Mouse (Mus musculus) MEL (cell line): ENCODE measurements around the gene Wdr24. TPM values are rescaled to one million over a fixed set of nuclear protein-coding genes. Genes with fewer than 3 reads are reported as not detected.

Source experiments
- DNase-seq: peaks from one replicate; pipeline ENCODE4 v3.0.0; 2011; ENCODE audit warnings: low read depth, low spot score
- H3K27ac ChIP-seq: 2 replicates; pipeline ENCODE4 v1.5.1; 2012; ENCODE audit warnings: low read depth, mild to moderate bottlenecking, control low read depth, low read length, moderate library complexity; ENCODE audit not compliant: control insufficient read depth
- H3K27me3 ChIP-seq, 2 experiments: fragments of 150-350 bp in 1 of 2; sonication (generic) in 1 of 2; 2 replicates each; pipeline ENCODE4 v1.6.1; 2012; ENCODE audit warnings: low read length in 2 of 2, mild to moderate bottlenecking in 2 of 2, improper control_type of control experiment in 1 of 2, moderate library complexity in 1 of 2; ENCODE audit not compliant: insufficient read depth in 2 of 2, control insufficient read depth in 1 of 2
- H3K36me3 ChIP-seq, 2 experiments: 2 replicates each; pipeline ENCODE4 v1.6.1; 2012 to 2014; ENCODE audit warnings: low read length in 2 of 2, improper control_type of control experiment in 1 of 2, inconsistent platforms in 1 of 2, mild to moderate bottlenecking in 1 of 2; ENCODE audit not compliant: insufficient read depth in 2 of 2, control insufficient read depth in 1 of 2
- H3K4me1 ChIP-seq, 2 experiments: fragments of 150-350 bp in 1 of 2; sonication (generic) in 1 of 2; 2 replicates each; pipeline ENCODE4 v1.6.1; 2012; ENCODE audit warnings: low read length in 2 of 2, improper control_type of control experiment in 1 of 2, mild to moderate bottlenecking in 1 of 2; ENCODE audit not compliant: insufficient read depth in 2 of 2, control insufficient read depth in 1 of 2
- H3K4me3 ChIP-seq, 2 experiments: fragments of 150-350 bp in 1 of 2; sonication (generic) in 1 of 2; 2 replicates each; pipeline ENCODE4 v1.5.1; 2012; ENCODE audit warnings: low read depth in 2 of 2, low read length in 2 of 2, mild to moderate bottlenecking in 2 of 2, moderate library complexity in 2 of 2, control low read depth in 1 of 2, improper control_type of control experiment in 1 of 2; ENCODE audit not compliant: control insufficient read depth in 1 of 2, insufficient read depth in 1 of 2
- H3K79me2 ChIP-seq: 2 replicates; pipeline ENCODE4 v1.6.1; 2012; ENCODE audit warnings: mild to moderate bottlenecking, low read length, moderate library complexity; ENCODE audit not compliant: control insufficient read depth, poor library complexity, insufficient read depth
- H3K9ac ChIP-seq: 2 replicates; pipeline ENCODE4 v1.6.1; 2012; ENCODE audit warnings: low read depth, mild to moderate bottlenecking, control low read depth, low read length, moderate library complexity; ENCODE audit not compliant: control insufficient read depth, poor library complexity, severe bottlenecking
- H3K9me3 ChIP-seq: fragments of 150-350 bp; sonication (generic); replicated peaks from 2 replicates; pipeline ENCODE4 v1.6.1; 2012; ENCODE audit warnings: mild to moderate bottlenecking, low read length, improper control_type of control experiment, moderate library complexity; ENCODE audit not compliant: insufficient read depth
- CTCF ChIP-seq, 3 experiments: IDR thresholded peaks in 2 of 3; conservative IDR thresholded peaks in 1 of 3; 2 replicates each; pipeline ENCODE4 v1.5.1; 2011 to 2012; ENCODE audit warnings: low read length in 3 of 3, low read depth in 2 of 3, mild to moderate bottlenecking in 2 of 3, improper control_type of control experiment in 1 of 3, inconsistent platforms in 1 of 3, mixed read lengths in 1 of 3, moderate library complexity in 1 of 3; ENCODE audit not compliant: control insufficient read depth in 1 of 3, insufficient read depth in 1 of 3, poor library complexity in 1 of 3, severe bottlenecking in 1 of 3
- E2F4 ChIP-seq: IDR thresholded peaks from 2 replicates; pipeline ENCODE4 v1.6.1; 2011; ENCODE audit warnings: low read depth, low read length, improper control_type of control experiment, borderline replicate concordance
- EP300 ChIP-seq, 2 experiments: IDR thresholded peaks; 2 replicates each; pipeline ENCODE4 v1.6.1; 2011; ENCODE audit warnings: improper control_type of control experiment in 2 of 2, low read length in 2 of 2, low read depth in 1 of 2, mild to moderate bottlenecking in 1 of 2
- ETS1 ChIP-seq: IDR thresholded peaks from 2 replicates; pipeline ENCODE4 v1.6.1; 2012; ENCODE audit warnings: low read depth, mild to moderate bottlenecking, inconsistent platforms, low read length, improper control_type of control experiment, moderate library complexity
- GATA1 ChIP-seq: IDR thresholded peaks from 2 replicates; pipeline ENCODE4 v1.6.1; 2011; ENCODE audit warnings: low read depth, low read length, improper control_type of control experiment
- HCFC1 ChIP-seq: IDR thresholded peaks from 2 replicates; pipeline ENCODE4 v1.6.1; 2012; ENCODE audit warnings: low read depth, mild to moderate bottlenecking, inconsistent platforms, low read length, improper control_type of control experiment, moderate library complexity
- MAX ChIP-seq: IDR thresholded peaks from 2 replicates; pipeline ENCODE4 v1.6.1; 2011; ENCODE audit warnings: low read length, improper control_type of control experiment
- MAZ ChIP-seq: IDR thresholded peaks from 2 replicates; pipeline ENCODE4 v1.6.1; 2012; ENCODE audit warnings: low read depth, mild to moderate bottlenecking, inconsistent platforms, low read length, improper control_type of control experiment
- MXI1 ChIP-seq: IDR thresholded peaks from 2 replicates; pipeline ENCODE4 v1.6.1; 2011; ENCODE audit warnings: mild to moderate bottlenecking, low read depth, low read length, improper control_type of control experiment
- MYB ChIP-seq: IDR thresholded peaks from 2 replicates; pipeline ENCODE4 v1.6.1; 2011; ENCODE audit warnings: mild to moderate bottlenecking, low read depth, low read length, improper control_type of control experiment
- MYC ChIP-seq: IDR thresholded peaks from 2 replicates; pipeline ENCODE4 v1.6.1; 2011; ENCODE audit warnings: low read depth, mild to moderate bottlenecking, low read length, improper control_type of control experiment, moderate library complexity
- NELFE ChIP-seq: IDR thresholded peaks from 2 replicates; pipeline ENCODE4 v1.6.1; 2011; ENCODE audit warnings: low read depth, low read length, improper control_type of control experiment
- POLR2AphosphoS5 ChIP-seq: IDR thresholded peaks from 2 replicates; pipeline ENCODE4 v1.6.1; 2012; ENCODE audit warnings: low read depth, borderline replicate concordance, mild to moderate bottlenecking, inconsistent platforms, low read length, moderate library complexity, mixed read lengths
- RCOR1 ChIP-seq: IDR thresholded peaks from 2 replicates; pipeline ENCODE4 v1.6.1; 2012; ENCODE audit warnings: low read depth, mild to moderate bottlenecking, inconsistent platforms, low read length, improper control_type of control experiment
- SIN3A ChIP-seq: IDR thresholded peaks from 2 replicates; pipeline ENCODE4 v1.6.1; 2012; ENCODE audit warnings: low read length, improper control_type of control experiment, inconsistent platforms
- SMC3 ChIP-seq: IDR thresholded peaks from 2 replicates; pipeline ENCODE4 v1.6.1; 2011; ENCODE audit warnings: low read depth, low read length, improper control_type of control experiment
- TAL1 ChIP-seq: IDR thresholded peaks from 2 replicates; pipeline ENCODE4 v1.6.1; 2012; ENCODE audit warnings: mild to moderate bottlenecking, inconsistent platforms, low read length, moderate library complexity, mixed read lengths
- TBP ChIP-seq: IDR thresholded peaks from 2 replicates; pipeline ENCODE4 v1.8.0; 2011; ENCODE audit warnings: low read depth, low read length, improper control_type of control experiment
- USF1 ChIP-seq: IDR thresholded peaks from 2 replicates; pipeline ENCODE4 v1.6.1; 2014; ENCODE audit warnings: low read depth, mild to moderate bottlenecking, inconsistent platforms, low read length, improper control_type of control experiment, moderate library complexity
- ZC3H11A ChIP-seq: IDR thresholded peaks from 2 replicates; pipeline ENCODE4 v1.6.1; 2012; ENCODE audit warnings: low read depth, mild to moderate bottlenecking, inconsistent platforms, low read length, improper control_type of control experiment
- ZKSCAN1 ChIP-seq: IDR thresholded peaks from 2 replicates; pipeline ENCODE4 v1.6.1; 2012; ENCODE audit warnings: low read depth, mild to moderate bottlenecking, inconsistent platforms, low read length, improper control_type of control experiment, moderate library complexity
- ZMIZ1 ChIP-seq: IDR thresholded peaks from 2 replicates; pipeline ENCODE4 v1.6.1; 2012; ENCODE audit warnings: low read depth, mild to moderate bottlenecking, inconsistent platforms, low read length, improper control_type of control experiment, moderate library complexity
- polyA plus RNA-seq, 2 experiments: library from polyadenylated mRNA; stranded (reverse) in 1 of 2; unstranded in 1 of 2; fragments of >175 nt in 1 of 2; fragments of >200 nt in 1 of 2; gene quantifications; 2 replicates each; pipeline versions ENCODE4 v1.2.1 to v1.2.4; 2012; ENCODE audit warnings: low replicate concordance in 2 of 2, low read depth in 1 of 2; ENCODE audit not compliant: insufficient read length in 2 of 2, insufficient read depth in 1 of 2, missing spikeins in 1 of 2
- total RNA-seq: library from RNA; depleted of rRNA; stranded (reverse); fragments of 300-350 nt; gene quantifications from 2 replicates; pipeline ENCODE4 v1.2.3, GENCODE M21; 2012

Wdr24 gene
- total and polyA plus RNA-seq, 3 experiments = 35.0 to 38.8 TPM; not detected in 1

- Histone ChIP-seq H3K9ac (no peak overlapping the region), H3K79me2 (no peaks in the 10 kb centered on the region), H3K36me3 (peaks cover 0 to under 1% of the 10 kb centered on the region in 2 experiments; a peak in 1 of 4 replicates), H3K27ac (no peak overlapping the region), H3K27me3 (peaks cover 0 to 2% of the 10 kb centered on the region in 2 experiments; a peak in 2 of 4 replicates), H3K4me3 (no peak overlapping the region), H3K9me3 (no peaks in the 10 kb centered on the region), H3K4me1 (0 out of 4 replicates have a peak, but pooled peaks cover 0 to under 1% of the 10 kb centered on the region in 2 experiments)
- no peak for DNase-seq
- no peak for TF ChIP-seq ZKSCAN1
- TF ChIP-seq TAL1 = no peak
- no peak for TF ChIP-seq ZMIZ1
- no peak for TF ChIP-seq MXI1
- 0 out of 2 replicates have a peak, but pooled peaks have one; percentile 27 for TF ChIP-seq USF1
- no peak for TF ChIP-seq RCOR1
Measured at GRCm38 (mm10) chr17:25817662-25818061, 5.8 kb upstream of the Wdr24 start.

- H3K4me3 ChIP-seq = no peak overlapping the region
Measured at GRCm38 (mm10) chr17:25818851-25819780, 4.3 kb upstream of the Wdr24 start.

GRCm38 (mm10) chr17:25824362-25825142 is 1.1 kb downstream of the Wdr24 start:
- Histone ChIP-seq H3K4me1 (peaks cover 0 to 21% of the 10 kb centered on the region in 2 experiments; a peak in 2 of 4 replicates), H3K27me3 (no peaks in the 10 kb centered on the region; a peak in 1 of 4 replicates), H3K4me3 (peak overlapping the region; percentile 73 to 89), H3K27ac (peak overlapping the region; percentile 40), H3K9me3 (no peaks in the 10 kb centered on the region), H3K79me2 (peaks cover 32% of the 10 kb centered on the region), H3K36me3 (peaks cover 0 to 7% of the 10 kb centered on the region in 2 experiments; a peak in 2 of 4 replicates), H3K9ac (peak overlapping the region; percentile 72)
- DNase-seq = peak; percentile 81
- no peak for TF ChIP-seq POLR2AphosphoS5
- peak; percentile 26 for TF ChIP-seq MXI1
- TF ChIP-seq MYB = no peak
- TF ChIP-seq SIN3A = peak; percentile 73
- 0 out of 2 replicates have a peak, but pooled peaks have one; percentile 39 for TF ChIP-seq HCFC1
- TF ChIP-seq NELFE = peak; percentile 32
- TF ChIP-seq MAZ = 0 out of 2 replicates have a peak, but pooled peaks have one; percentile 34
- no peak for TF ChIP-seq E2F4
- TF ChIP-seq SMC3 = no peak
- no peak for TF ChIP-seq GATA1
- TF ChIP-seq TBP = no peak
- no peak for TF ChIP-seq ZC3H11A
- no peak for TF ChIP-seq MYC
- 0 out of 2 replicates have a peak, but pooled peaks have one; percentile 26 for TF ChIP-seq ZMIZ1
- TF ChIP-seq TAL1 = no peak
- TF ChIP-seq CTCF (IDR thresholded peaks at IDR 0.05 in 2 of 3, conservative IDR thresholded peaks at IDR 0.05 in 1 of 3; ENCODE audit: control insufficient read depth in 1 of 3, insufficient read depth in 1 of 3, low read depth in 2 of 3, low read length in 3 of 3, poor library complexity in 1 of 3, severe bottlenecking in 1 of 3) = no peak
- no peak for TF ChIP-seq EP300 (IDR thresholded peaks at IDR 0.05; ENCODE audit: low read depth in 1 of 2, low read length in 2 of 2)

More at GRCm38 (mm10) chr17:25818851-25819780, 4.3 kb upstream of the Wdr24 start:
- H3K4me1 ChIP-seq = peaks cover 0 to 4% of the 10 kb centered on the region in 2 experiments; a peak in 1 of 4 replicates
- no peak overlapping the region for H3K9ac ChIP-seq
- no peaks in the 10 kb centered on the region for H3K9me3 ChIP-seq
- DNase-seq = no peak
- peaks cover 6% of the 10 kb centered on the region for H3K79me2 ChIP-seq
- no peak overlapping the region for H3K27ac ChIP-seq
- peaks cover 0 to 2% of the 10 kb centered on the region in 2 experiments; a peak in 2 of 4 replicates for H3K27me3 ChIP-seq
- peaks cover 0 to 4% of the 10 kb centered on the region in 2 experiments; a peak in 1 of 4 replicates for H3K36me3 ChIP-seq
- no peak for TF ChIP-seq MAX
- no peak for TF ChIP-seq ETS1
